Mouse (Mus musculus) liver, adult (tissue): ENCODE measurements around the gene Flnb.
A peak's percentile ranks its signal among the peaks of the same experiment; 100 is the strongest.

Source experiments
- GATA4 ChIP-seq: IDR thresholded peaks from 2 replicates; pipeline ENCODE4 v1.6.1; 2014; ENCODE audit warnings: mild to moderate bottlenecking, low read length; ENCODE audit not compliant: insufficient replicate concordance

The Flnb gene

DNA sequence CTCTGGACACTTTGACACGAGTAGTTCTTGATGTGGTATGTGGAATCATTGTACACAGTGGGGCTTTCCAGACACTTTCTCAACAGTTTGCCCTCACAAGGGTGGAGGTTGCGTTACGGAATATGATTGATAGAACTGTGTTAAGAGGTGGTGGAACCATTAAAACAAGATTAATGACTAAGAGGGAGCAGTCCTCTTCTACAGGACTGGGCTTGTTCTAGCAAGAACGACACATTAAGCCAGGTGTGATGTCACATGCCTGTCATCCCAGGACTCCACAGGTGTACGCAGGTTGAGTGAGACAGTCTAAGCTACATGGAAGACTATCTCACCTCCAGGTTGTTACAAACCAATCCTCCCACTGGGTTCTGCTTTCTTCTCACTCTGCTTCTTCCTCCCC, 181.7 kb downstream of the Flnb start:
- no peak for TF ChIP-seq GATA4

DNA sequence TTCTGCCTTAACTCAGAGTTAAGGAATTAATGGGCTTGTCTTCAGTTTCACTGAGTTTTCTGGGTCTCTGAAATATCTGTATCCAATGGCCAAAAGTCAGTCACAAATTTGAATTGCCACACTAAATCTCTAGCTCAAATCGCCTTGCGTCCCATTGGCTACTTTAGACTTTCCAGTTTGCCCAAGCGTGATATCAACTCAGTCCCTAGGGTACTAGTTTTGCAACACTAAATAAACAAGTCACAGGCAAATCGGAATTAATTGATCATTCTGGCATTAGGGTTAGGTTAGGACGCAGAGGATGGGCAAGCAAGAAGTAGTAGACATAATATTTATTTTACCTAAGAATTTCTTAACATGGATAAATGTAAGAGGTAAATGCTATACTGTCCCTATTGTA, 182.5 kb downstream of the Flnb start:
- TF ChIP-seq GATA4: 0 out of 2 replicates have a peak, but pooled peaks have one; percentile 12
